Mouse (Mus musculus) neural tube, embryonic 11.5 days (tissue): ENCODE measurements around the gene Smap2. TPM values are rescaled to one million over a fixed set of nuclear protein-coding genes. Genes with fewer than 3 reads are reported as not detected.

Source experiments
- ATAC-seq: fragments of 200-750 bp; cut with Nextera tagmentation; 2 replicates; pipeline ENCODE4 v1.8.0; 2017; ENCODE audit warnings: moderate number of reproducible peaks, mild to moderate bottlenecking, moderate TSS enrichment, moderate library complexity; ENCODE audit not compliant: insufficient read depth, low FRiP score, low TSS enrichment
- DNase-seq: peaks from one replicate; pipeline ENCODE4 v3.0.0-alpha.2; 2015; ENCODE audit warnings: low spot score
- H3K27ac ChIP-seq: fragments of 300-500 bp; sonication (generic); 2 replicates; pipeline ENCODE4 v1.5.1; 2014; ENCODE audit warnings: low read depth, mild to moderate bottlenecking, low read length
- H3K27me3 ChIP-seq: fragments of 300-500 bp; sonication (generic); 2 replicates; pipeline ENCODE4 v1.6.1; 2014; ENCODE audit warnings: mild to moderate bottlenecking, low read length, mixed read lengths; ENCODE audit not compliant: control insufficient read depth, insufficient read depth
- H3K36me3 ChIP-seq: fragments of 300-500 bp; sonication (generic); 2 replicates; pipeline ENCODE4 v1.6.1; 2014; ENCODE audit warnings: mild to moderate bottlenecking, low read length, moderate library complexity, mixed read lengths; ENCODE audit not compliant: control insufficient read depth, insufficient read depth
- H3K4me1 ChIP-seq: fragments of 300-500 bp; sonication (generic); 2 replicates; pipeline ENCODE4 v1.6.1; 2014; ENCODE audit warnings: low read length, mixed read lengths; ENCODE audit not compliant: control insufficient read depth, insufficient read depth
- H3K4me2 ChIP-seq: fragments of 300-500 bp; sonication (generic); 2 replicates; pipeline ENCODE4 v1.6.1; 2014; ENCODE audit warnings: low read depth, mild to moderate bottlenecking, moderate library complexity
- H3K4me3 ChIP-seq: fragments of 300-500 bp; sonication (generic); 2 replicates; pipeline ENCODE4 v1.5.1; 2014; ENCODE audit warnings: low read depth, low read length
- H3K9ac ChIP-seq: fragments of 300-500 bp; sonication (generic); 2 replicates; pipeline ENCODE4 v1.6.1; 2014; ENCODE audit warnings: mild to moderate bottlenecking, low read length
- H3K9me3 ChIP-seq: fragments of 300-500 bp; sonication (generic); 2 replicates; pipeline ENCODE4 v1.6.1; 2016; ENCODE audit warnings: low read length; ENCODE audit not compliant: control insufficient read depth
- WGBS: fragments of 180-500 bp; shearing (Covaris S2); extraction: QIAGEN DNeasy Blood & Tissue Kit; methylation state at CpG from one replicate; pipeline ENCODE4 v1.1.7; 2014; 5-methylcytosine and 5-hydroxymethylcytosine counted together
- polyA plus RNA-seq: library from polyadenylated mRNA; unstranded; fragments of >200 nt; fragmentation: Nextera tagmentation; extraction: Ambion mirVana; gene quantifications from 2 replicates; pipeline ENCODE4 v1.2.1, GENCODE M21; 2014

The Smap2 gene
- polyA plus RNA-seq, 1 experiment from 2014 or later: 24.7 TPM

- no peak for ATAC-seq
- Histone ChIP-seq H3K4me2 (no peak overlapping the region), H3K4me3 (no peak overlapping the region), H3K36me3 (no peaks in the 10 kb centered on the region), H3K4me1 (peaks cover 17% of the 10 kb centered on the region), H3K27ac (no peak overlapping the region), H3K9me3 (no peaks in the 10 kb centered on the region), H3K27me3 (no peaks in the 10 kb centered on the region), H3K9ac (no peak overlapping the region)
- WGBS: 73% methylated on average over 1 of the region's 1 CpGs
- no peak for DNase-seq
These were observed 15.4 kb downstream of the Smap2 start for GRCm38 (mm10) chr4:121001659-121002058.

GRCm38 (mm10) chr4:121001042-121001441 is 16.0 kb downstream of the Smap2 start:
- Histone ChIP-seq H3K27me3 (no peaks in the 10 kb centered on the region), H3K4me2 (no peak overlapping the region)
- no peak for ATAC-seq

GRCm38 (mm10) chr4:120995911-120996310 is 21.1 kb downstream of the Smap2 start:
- no peak overlapping the region for H3K27ac ChIP-seq
- ATAC-seq (no peak), DNase-seq (no peak)
- H3K4me3 ChIP-seq: no peak overlapping the region
- H3K36me3 ChIP-seq: no peaks in the 10 kb centered on the region
- H3K9ac ChIP-seq: no peak overlapping the region
- H3K9me3 ChIP-seq: no peaks in the 10 kb centered on the region
- H3K27me3 ChIP-seq: no peaks in the 10 kb centered on the region
- H3K4me1 ChIP-seq: no peaks in the 10 kb centered on the region
- WGBS: 84% methylated on average over 1 of the region's 1 CpGs
- no peak overlapping the region for H3K4me2 ChIP-seq

More at GRCm38 (mm10) chr4:121001042-121001441, 16.0 kb downstream of the Smap2 start:
- WGBS: 83% methylated on average over 2 of the region's 2 CpGs
- Histone ChIP-seq H3K9me3 (no peaks in the 10 kb centered on the region), H3K36me3 (no peaks in the 10 kb centered on the region), H3K27ac (no peak overlapping the region), H3K9ac (no peak overlapping the region), H3K4me3 (no peak overlapping the region), H3K4me1 (peaks cover 17% of the 10 kb centered on the region)
- DNase-seq: no peak

- ATAC-seq (no peak), DNase-seq (no peak)
- Histone ChIP-seq H3K9ac (no peak overlapping the region), H3K4me2 (no peak overlapping the region), H3K4me3 (no peak overlapping the region), H3K27ac (no peak overlapping the region), H3K9me3 (no peaks in the 10 kb centered on the region), H3K4me1 (no peaks in the 10 kb centered on the region), H3K36me3 (no peaks in the 10 kb centered on the region), H3K27me3 (no peaks in the 10 kb centered on the region)
- whole genome bisulfite sequencing: 100% methylated on average over 1 of the region's 1 CpGs
These were observed 24.0 kb downstream of the Smap2 start for GRCm38 (mm10) chr4:120993025-120993424.

- ATAC-seq: no peak
These were observed 24.8 kb downstream of the Smap2 start for GRCm38 (mm10) chr4:120992284-120992683.

GRCm38 (mm10) chr4:120987319-120987718 is 29.7 kb downstream of the Smap2 start:
- no peak for ATAC-seq
- 88% methylated on average over 4 of the region's 4 CpGs for WGBS
- no peaks in the 10 kb centered on the region for H3K9me3 ChIP-seq
- H3K27ac ChIP-seq: no peak overlapping the region
- no peaks in the 10 kb centered on the region for H3K4me1 ChIP-seq
- H3K9ac ChIP-seq: no peak overlapping the region
- no peaks in the 10 kb centered on the region for H3K27me3 ChIP-seq
- H3K36me3 ChIP-seq: no peaks in the 10 kb centered on the region
- H3K4me3 ChIP-seq: no peak overlapping the region
- DNase-seq: no peak
- H3K4me2 ChIP-seq: no peak overlapping the region

More at GRCm38 (mm10) chr4:120992284-120992683, 24.8 kb downstream of the Smap2 start:
- DNase-seq: no peak
- no peaks in the 10 kb centered on the region for H3K27me3 ChIP-seq
- no peak overlapping the region for H3K4me2 ChIP-seq
- 93% methylated on average over 2 of the region's 2 CpGs for WGBS
- H3K4me1 ChIP-seq: no peaks in the 10 kb centered on the region
- no peaks in the 10 kb centered on the region for H3K9me3 ChIP-seq
- H3K27ac ChIP-seq: no peak overlapping the region
- H3K36me3 ChIP-seq: no peaks in the 10 kb centered on the region
- no peak overlapping the region for H3K9ac ChIP-seq
- no peak overlapping the region for H3K4me3 ChIP-seq

GRCm38 (mm10) chr4:120986446-120986845 is 30.6 kb downstream of the Smap2 start:
- no peak overlapping the region for H3K27ac ChIP-seq
- peak; percentile 48 for DNase-seq
- H3K4me3 ChIP-seq: no peak overlapping the region
- no peaks in the 10 kb centered on the region for H3K9me3 ChIP-seq
- no peaks in the 10 kb centered on the region for H3K36me3 ChIP-seq
- H3K4me1 ChIP-seq: no peaks in the 10 kb centered on the region
- H3K9ac ChIP-seq: no peak overlapping the region
- WGBS: 31% methylated on average over 6 of the region's 6 CpGs
- H3K27me3 ChIP-seq: no peaks in the 10 kb centered on the region
- no peak overlapping the region for H3K4me2 ChIP-seq
- no peak for ATAC-seq

GRCm38 (mm10) chr4:120978221-120978620 is 38.8 kb downstream of the Smap2 start:
- Histone ChIP-seq H3K9me3 (no peaks in the 10 kb centered on the region), H3K4me3 (no peak overlapping the region), H3K9ac (no peak overlapping the region), H3K27me3 (no peaks in the 10 kb centered on the region), H3K27ac (no peak overlapping the region), H3K4me1 (no peaks in the 10 kb centered on the region), H3K36me3 (no peaks in the 10 kb centered on the region), H3K4me2 (no peak overlapping the region)
- ATAC-seq: no peak
- WGBS: 87% methylated on average over 3 of the region's 3 CpGs
- DNase-seq: no peak

- no peak for ATAC-seq
- H3K4me3 ChIP-seq: no peak overlapping the region
- no peak overlapping the region for H3K4me2 ChIP-seq
- peaks cover 11% of the 10 kb centered on the region for H3K36me3 ChIP-seq
- no peak for DNase-seq
- no peak overlapping the region for H3K27ac ChIP-seq
- WGBS: 88% methylated on average over 4 of the region's 4 CpGs
- no peak overlapping the region for H3K9ac ChIP-seq
- H3K27me3 ChIP-seq: no peaks in the 10 kb centered on the region
- no peaks in the 10 kb centered on the region for H3K9me3 ChIP-seq
- H3K4me1 ChIP-seq: no peaks in the 10 kb centered on the region
These were observed 41.7 kb downstream of the Smap2 start for GRCm38 (mm10) chr4:120975428-120975734.
